Mouse (Mus musculus): ENCODE results near the gene Ksr1.

GRCm38 (mm10) chr11:79006417-79006816, 139.8 kb downstream of the Ksr1 start:
- no peak for TF ChIP-seq POLR2A (IDR thresholded peaks at IDR 0.05; ENCODE audit: control insufficient read depth, extremely low read depth, insufficient read depth, low read length, poor library complexity)
- TF ChIP-seq CTCF (IDR thresholded peaks at IDR 0.05; ENCODE audit: borderline replicate concordance, control insufficient read depth, extremely low read depth, insufficient read depth, low read length, poor library complexity), result no peak
